Mouse (Mus musculus): ENCODE results near the gene Card11.

DNA sequence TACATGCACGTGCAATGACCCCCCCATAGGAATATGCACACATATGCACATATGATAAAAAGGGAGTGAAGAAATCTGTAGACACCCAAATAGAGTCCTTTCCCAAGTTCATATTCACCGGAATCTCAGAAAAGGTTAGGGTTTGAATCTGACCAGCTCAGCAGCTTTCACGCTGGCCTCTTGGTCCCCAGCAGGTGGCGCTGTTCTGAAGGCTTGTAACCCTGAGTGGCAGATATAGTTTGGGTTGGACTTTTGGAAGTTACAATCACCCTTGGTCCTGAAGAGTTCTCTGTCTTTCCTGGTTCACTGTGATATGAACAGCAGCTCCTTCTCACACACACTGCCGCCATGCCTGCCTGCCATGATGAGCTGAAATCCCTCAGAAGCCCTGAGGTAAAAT lies 24.1 kb upstream of the Card11 start:
- no peak for TF ChIP-seq GATA1 (IDR thresholded peaks at IDR 0.05; ENCODE audit: borderline replicate concordance, low read length)
- no peak for TF ChIP-seq FLI1 (IDR thresholded peaks at IDR 0.05; ENCODE audit: low read length)
